Mouse (Mus musculus): ENCODE measurements around the gene Tomm34.
A peak's percentile ranks its signal among the peaks of the same experiment; 100 is the strongest.

Gene Tomm34

DNA sequence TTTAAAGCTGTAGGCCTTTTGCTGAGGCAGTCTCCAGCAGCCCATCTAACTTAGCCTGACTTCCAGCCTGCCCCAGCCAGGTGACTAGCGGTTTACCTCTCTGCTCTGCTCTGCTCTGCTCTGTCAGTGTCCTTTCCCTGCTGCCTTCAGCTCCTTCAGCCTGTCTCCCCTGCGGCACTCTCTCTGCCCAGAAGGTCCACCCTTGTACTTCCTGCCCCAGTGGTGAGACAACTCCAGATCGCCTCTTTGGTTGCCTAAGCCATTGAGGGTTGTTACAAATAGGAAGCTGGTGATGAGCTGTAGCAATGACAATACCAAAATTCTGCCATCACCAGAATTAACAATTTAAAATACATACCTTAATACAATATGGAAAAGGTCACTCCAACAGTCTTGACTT, 60.0 kb downstream of the Tomm34 start:
- DNase-seq (ENCODE audit: low spot score) = no peak

DNA sequence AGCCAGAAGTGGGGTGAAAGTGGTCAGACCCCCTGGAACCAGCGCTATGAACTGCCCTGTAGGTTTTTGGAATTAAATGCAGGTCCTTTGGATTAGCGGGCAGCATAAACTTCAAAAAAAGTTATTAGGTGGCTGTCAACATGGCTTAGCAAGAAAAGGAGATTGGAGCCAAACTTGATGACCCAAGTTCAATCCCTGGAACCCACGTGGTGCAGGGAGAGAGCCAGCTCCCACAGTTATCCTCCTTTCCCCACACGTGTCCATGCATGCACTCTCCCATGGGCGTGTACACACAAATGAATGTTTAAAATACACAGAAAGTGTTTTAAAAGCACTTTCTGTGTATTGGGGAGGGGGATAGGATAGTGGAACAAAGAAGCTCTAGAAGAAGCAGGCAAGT, 60.5 kb downstream of the Tomm34 start:
- no peak for DNase-seq (ENCODE audit: low spot score)

DNA sequence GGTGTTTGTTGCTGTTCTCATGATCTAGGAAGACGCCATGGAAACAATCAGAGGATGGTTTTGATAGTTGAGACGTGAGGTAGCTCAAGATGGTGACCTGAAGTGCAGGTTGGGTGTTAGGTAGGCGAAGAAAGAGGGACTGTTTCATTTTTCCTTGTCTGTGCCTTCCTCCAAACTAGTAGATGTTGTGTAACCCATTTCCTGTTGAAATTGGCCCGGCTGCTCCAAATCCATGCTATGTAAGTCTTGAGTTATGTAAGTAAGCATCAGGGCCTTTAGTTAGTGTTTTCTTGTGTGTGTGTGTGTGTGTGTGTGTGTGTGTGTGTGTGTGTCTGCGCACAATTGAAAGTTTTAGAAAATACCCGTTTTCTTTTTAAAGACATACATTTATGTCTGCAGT, 61.7 kb downstream of the Tomm34 start:
- DNase-seq (ENCODE audit: low spot score) = no peak

DNA sequence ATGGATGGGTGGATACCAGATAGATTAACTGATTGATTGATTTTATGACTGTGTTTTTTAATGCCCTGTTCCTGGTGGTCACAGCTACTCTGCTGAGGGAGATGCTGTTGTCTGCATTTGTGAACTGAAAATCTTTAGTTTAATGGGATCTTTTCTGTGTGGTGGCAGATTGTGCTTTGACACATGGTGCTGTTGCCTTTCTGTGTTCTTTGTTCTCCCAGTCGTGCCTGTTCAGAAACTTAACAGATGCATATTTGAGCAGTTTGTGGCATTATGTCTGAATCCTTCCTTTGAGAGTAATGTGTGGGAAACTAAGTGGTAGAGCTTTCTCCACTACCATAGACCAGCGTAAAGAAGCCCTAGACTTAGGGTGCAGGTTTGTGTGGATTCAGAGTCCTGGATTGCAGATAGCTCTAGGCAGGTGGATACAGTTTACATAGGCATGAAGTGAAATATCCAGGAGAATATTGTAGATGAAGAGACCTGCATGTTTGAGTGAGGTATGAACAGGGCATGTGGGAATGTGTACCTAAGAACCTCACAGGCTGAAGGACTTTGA, 62.9 kb downstream of the Tomm34 start:
- no peak for DNase-seq (ENCODE audit: low spot score)

DNA sequence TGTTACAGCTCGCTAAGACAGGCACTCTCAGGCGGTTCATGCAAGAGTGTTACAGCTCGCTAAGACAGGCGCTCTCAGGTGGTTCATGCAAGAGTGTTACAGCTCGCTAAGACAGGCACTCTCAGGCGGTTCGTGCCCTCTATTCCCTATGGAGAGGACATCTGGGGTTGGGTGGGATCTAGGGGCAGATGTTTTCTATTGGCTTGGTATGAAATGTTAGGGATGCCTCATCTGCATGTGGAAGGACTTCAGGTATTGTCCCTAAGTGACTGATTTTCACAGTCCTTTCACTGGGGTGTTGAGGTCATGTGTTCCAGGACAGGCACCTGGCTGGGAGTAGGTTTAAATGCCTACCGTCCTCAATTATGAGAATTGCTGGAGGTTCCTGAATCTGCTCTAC, 63.4 kb downstream of the Tomm34 start:
- DNase-seq (ENCODE audit: low spot score) = no peak

DNA sequence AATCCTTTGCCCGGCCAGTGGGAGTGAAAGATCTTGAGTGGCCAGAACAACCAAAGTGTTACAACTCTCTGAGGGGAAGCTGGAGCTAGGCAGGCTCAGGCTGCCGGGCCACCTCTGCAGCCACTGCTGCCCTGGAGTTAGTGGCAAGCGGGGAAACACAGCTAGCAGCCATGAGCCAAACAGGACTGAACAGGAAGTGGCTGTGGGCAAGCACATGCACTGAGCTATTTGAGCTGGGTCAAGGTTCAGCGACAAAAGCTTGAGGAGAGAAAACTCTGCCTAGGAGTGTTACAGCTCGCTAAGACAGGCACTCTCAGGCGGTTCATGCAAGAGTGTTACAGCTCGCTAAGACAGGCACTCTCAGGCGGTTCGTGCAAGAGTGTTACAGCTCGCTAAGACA, 64.0 kb downstream of the Tomm34 start:
- peak; percentile 23 for DNase-seq (ENCODE audit: low spot score)

DNA sequence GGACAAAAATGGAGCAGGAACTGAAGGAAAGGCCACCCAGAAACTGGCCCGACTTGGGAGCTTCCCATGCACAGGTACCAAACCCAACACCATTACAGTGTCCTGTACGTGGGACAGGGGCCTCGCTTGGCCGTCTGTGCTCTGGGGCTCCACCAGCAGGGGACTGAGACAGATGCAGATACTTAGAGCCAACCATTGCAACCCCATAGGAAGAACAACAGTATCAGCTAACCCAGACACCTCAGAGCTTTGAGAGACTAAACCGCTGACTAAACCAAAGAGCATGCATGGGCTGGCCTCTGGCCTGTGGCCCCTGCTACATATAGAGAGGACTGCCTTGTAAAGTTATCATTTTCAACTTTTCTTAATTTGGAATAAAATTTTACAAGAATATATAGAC, 66.5 kb downstream of the Tomm34 start:
- no peak for DNase-seq (ENCODE audit: low spot score)
